Mouse (Mus musculus) C2C12 (cell line): ENCODE measurements at regions not wholly inside any gene's neighbourhood (a gene's known extent, or its start where the extent isn't known, plus 50 kb on each side); places are given as distances from the start of the nearest gene placed in this dataset.

Experiments
- H3K27me3 ChIP-seq: one replicate; pipeline ENCODE4 v1.6.1; 2011; ENCODE audit not compliant: control insufficient read depth, insufficient read depth, insufficient read length
- H3K36me3 ChIP-seq: one replicate; pipeline ENCODE4 v1.6.1; 2011; ENCODE audit not compliant: control insufficient read depth, insufficient read depth
- H3K4me3 ChIP-seq: one replicate; pipeline ENCODE4 v1.5.1; 2011; ENCODE audit warnings: mild to moderate bottlenecking, control low read depth; ENCODE audit not compliant: poor library complexity, insufficient read depth, severe bottlenecking
- H3K79me2 ChIP-seq: one replicate; pipeline ENCODE4 v1.6.1; 2011; ENCODE audit not compliant: control insufficient read depth, insufficient read depth
- H3K79me3 ChIP-seq: one replicate; pipeline ENCODE4 v1.6.1; 2011; ENCODE audit warnings: low read depth, control low read depth
- H3ac ChIP-seq: one replicate; pipeline ENCODE3; 2011; ENCODE audit warnings: low read depth; ENCODE audit not compliant: control insufficient read depth, insufficient read length
- CEBPB ChIP-seq: IDR thresholded peaks from one replicate; pipeline ENCODE4 v1.6.1; 2011; ENCODE audit warnings: low read depth, mild to moderate bottlenecking, control low read depth, moderate library complexity
- CTCF ChIP-seq: IDR thresholded peaks from one replicate; pipeline ENCODE4 v1.5.1; 2011; ENCODE audit not compliant: control insufficient read depth, insufficient read depth, insufficient read length
- FOSL1 ChIP-seq: IDR thresholded peaks from one replicate; pipeline ENCODE4 v1.8.0; 2011; ENCODE audit warnings: mild to moderate bottlenecking, low read length; ENCODE audit not compliant: poor library complexity, insufficient read depth, severe bottlenecking
- MAX ChIP-seq: IDR thresholded peaks from one replicate; pipeline ENCODE4 v1.6.1; 2011; ENCODE audit warnings: mild to moderate bottlenecking, control low read depth
- MYOD1 ChIP-seq: IDR thresholded peaks from one replicate; pipeline ENCODE4 v1.6.1; 2011; ENCODE audit warnings: low read depth; ENCODE audit not compliant: control insufficient read depth, insufficient read length
- MYOG ChIP-seq: IDR thresholded peaks from one replicate; pipeline ENCODE4 v1.6.1; 2011; ENCODE audit not compliant: control insufficient read depth, insufficient read length; ENCODE audit errors: extremely low read depth
- USF1 ChIP-seq: IDR thresholded peaks from one replicate; pipeline ENCODE4 v1.6.1; 2011; ENCODE audit warnings: low read depth, mild to moderate bottlenecking, control low read depth, moderate library complexity

DNA sequence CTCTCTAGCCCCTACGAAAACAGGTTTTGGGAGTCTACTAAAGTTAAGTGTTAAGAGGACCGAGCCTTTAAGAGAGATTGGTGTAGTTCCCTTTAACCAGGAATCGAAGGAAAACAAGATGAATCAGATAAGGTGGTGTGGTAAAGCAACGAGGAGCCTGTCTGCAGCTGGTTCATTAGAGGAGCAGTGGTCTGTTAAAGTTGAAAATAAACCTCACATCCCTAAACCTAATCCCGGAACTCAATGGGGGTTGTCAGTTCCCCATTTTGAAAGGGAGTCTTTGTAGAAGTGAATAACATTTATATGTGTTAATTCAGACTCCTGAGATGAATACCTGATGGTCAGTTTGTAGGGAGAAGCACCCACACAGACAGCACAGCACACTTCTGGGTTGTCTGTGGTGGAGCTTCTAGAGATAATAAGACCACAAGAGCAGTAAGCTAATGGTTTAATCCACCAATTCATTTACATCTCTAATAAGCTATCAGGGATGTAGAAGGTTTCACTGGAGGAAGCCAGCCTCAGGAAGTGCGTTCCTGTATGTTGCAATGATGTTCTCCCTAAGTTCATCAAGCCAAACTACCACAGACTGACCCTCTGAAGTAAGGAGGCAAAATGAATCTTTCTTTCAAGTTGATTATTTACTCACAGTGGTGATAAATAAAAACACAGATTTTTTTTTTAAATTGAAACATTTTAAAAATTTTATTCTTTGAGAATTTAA, 318.9 kb upstream of the Nrp1 start:
- Histone ChIP-seq H3K27me3 (no peaks in the 10 kb centered on the region), H3K4me3 (no peak overlapping the region), H3K79me3 (no peaks in the 10 kb centered on the region), H3K36me3 (no peaks in the 10 kb centered on the region), H3K79me2 (no peaks in the 10 kb centered on the region), H3ac (no peak overlapping the region)
- TF ChIP-seq CEBPB: no peak
- TF ChIP-seq MAX: no peak
- no peak for TF ChIP-seq USF1
- no peak for TF ChIP-seq FOSL1
- TF ChIP-seq MYOG: no peak

DNA sequence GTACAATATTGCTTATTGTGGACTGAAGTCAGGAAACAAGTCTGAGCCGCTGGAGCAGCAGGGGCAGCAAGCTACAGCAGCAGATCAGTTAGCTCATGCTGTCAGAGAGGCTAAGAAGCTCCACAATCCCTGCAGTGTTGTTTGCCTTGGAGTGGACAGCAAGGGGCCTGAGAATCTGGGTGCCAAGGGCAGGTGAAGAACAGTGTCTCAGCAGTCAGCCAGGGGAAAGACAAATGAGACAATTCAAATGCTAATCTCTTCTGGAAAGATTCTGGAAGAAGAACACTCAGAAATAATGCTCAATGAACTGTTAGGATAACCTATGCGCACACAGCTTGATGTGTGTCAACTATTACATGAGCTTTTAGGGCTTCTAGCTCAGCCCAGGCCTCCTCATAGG, 315.5 kb upstream of the Nrp1 start:
- TF ChIP-seq MYOD1: no peak
- TF ChIP-seq USF1: no peak
- no peak for TF ChIP-seq MAX
- TF ChIP-seq CTCF: no peak
- Histone ChIP-seq H3K36me3 (no peaks in the 10 kb centered on the region), H3K79me2 (no peaks in the 10 kb centered on the region)

DNA sequence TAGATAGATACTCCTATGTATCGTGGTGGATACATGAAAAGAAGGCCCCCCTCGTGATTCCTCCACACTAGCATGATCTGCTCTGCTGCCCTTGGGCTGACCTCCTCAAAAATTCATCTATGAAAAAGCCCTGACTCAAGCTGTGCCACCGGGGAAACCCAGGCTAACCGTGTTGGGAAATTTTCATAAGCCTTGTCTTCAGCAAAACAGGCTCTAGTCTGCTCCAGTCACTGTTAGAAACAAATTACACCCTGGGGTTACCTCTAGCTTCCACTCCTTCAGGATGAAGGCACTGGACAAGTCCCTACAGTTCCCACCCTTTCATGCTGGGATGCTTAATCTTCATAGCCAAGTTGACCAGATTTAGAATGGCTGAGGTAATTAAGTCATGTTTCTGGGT, 315.0 kb upstream of the Nrp1 start:
- H3K36me3 ChIP-seq: no peaks in the 10 kb centered on the region
- no peak overlapping the region for H3K4me3 ChIP-seq
- no peaks in the 10 kb centered on the region for H3K79me2 ChIP-seq
- no peaks in the 10 kb centered on the region for H3K27me3 ChIP-seq
- TF ChIP-seq FOSL1: no peak
- TF ChIP-seq MYOG: no peak
- TF ChIP-seq CTCF: no peak
- TF ChIP-seq MAX: no peak
- TF ChIP-seq USF1: no peak
- no peak for TF ChIP-seq MYOD1
- TF ChIP-seq CEBPB: no peak
- H3K79me3 ChIP-seq: no peaks in the 10 kb centered on the region
- H3ac ChIP-seq: no peak overlapping the region

More for the DNA sequence above, 315.5 kb upstream of the Nrp1 start:
- Histone ChIP-seq H3K79me3 (no peaks in the 10 kb centered on the region), H3K4me3 (no peak overlapping the region), H3K27me3 (no peaks in the 10 kb centered on the region), H3ac (no peak overlapping the region)

DNA sequence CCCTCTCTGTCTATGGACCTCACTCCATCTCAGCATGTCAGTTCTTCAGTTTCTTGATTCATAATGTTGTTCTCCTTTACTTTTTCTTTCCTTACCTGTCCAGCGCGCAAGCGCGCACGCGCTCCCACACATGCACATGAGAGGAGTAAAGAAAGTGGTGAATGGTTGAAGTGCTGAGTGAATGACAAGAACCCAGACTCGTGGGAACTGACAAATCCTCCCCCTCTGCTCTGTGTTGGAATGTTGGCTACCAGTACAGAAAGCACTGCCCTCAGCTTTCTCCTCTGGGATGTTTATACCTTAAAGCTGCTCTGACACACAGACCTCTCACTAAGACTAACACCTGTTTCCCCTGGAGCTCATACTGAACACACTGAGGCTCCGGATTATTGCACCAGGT, 302.2 kb upstream of the Nrp1 start:
- no peaks in the 10 kb centered on the region for H3K79me3 ChIP-seq
- no peak overlapping the region for H3K4me3 ChIP-seq
- H3K27me3 ChIP-seq: no peaks in the 10 kb centered on the region
- no peak overlapping the region for H3ac ChIP-seq
- no peaks in the 10 kb centered on the region for H3K79me2 ChIP-seq
- no peak for TF ChIP-seq CEBPB
- TF ChIP-seq MYOG: no peak
- TF ChIP-seq MYOD1: no peak
- TF ChIP-seq MAX: no peak
- no peak for TF ChIP-seq USF1
- TF ChIP-seq CTCF: no peak
- no peak for TF ChIP-seq FOSL1
- no peaks in the 10 kb centered on the region for H3K36me3 ChIP-seq

DNA sequence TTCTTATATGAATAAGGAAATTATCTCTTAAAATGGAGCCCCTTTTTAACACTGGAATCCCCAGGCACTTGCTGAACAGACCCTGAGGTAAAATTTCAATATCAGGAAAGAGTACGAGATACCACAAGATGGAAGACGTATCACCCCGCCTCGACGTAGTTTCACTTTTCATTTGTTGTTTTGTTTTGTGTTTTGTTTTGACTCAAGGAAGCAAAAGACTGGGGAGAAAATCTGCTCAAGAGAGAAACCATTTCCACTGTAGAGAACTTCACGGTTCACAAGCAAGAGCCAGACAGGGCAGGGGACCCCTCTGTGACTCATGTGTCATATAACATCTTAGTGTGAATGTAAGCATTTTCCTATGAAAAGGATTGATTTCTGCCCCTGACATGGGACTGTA, 300.6 kb upstream of the Nrp1 start:
- no peaks in the 10 kb centered on the region for H3K27me3 ChIP-seq
- no peaks in the 10 kb centered on the region for H3K79me3 ChIP-seq
- H3K4me3 ChIP-seq: no peak overlapping the region
- no peak for TF ChIP-seq FOSL1
- no peak for TF ChIP-seq MAX
- no peak for TF ChIP-seq MYOG
- TF ChIP-seq CTCF: no peak
- no peak for TF ChIP-seq MYOD1
- TF ChIP-seq USF1: no peak
- no peak for TF ChIP-seq CEBPB
- H3K36me3 ChIP-seq: no peaks in the 10 kb centered on the region
- no peak overlapping the region for H3ac ChIP-seq
- no peaks in the 10 kb centered on the region for H3K79me2 ChIP-seq

DNA sequence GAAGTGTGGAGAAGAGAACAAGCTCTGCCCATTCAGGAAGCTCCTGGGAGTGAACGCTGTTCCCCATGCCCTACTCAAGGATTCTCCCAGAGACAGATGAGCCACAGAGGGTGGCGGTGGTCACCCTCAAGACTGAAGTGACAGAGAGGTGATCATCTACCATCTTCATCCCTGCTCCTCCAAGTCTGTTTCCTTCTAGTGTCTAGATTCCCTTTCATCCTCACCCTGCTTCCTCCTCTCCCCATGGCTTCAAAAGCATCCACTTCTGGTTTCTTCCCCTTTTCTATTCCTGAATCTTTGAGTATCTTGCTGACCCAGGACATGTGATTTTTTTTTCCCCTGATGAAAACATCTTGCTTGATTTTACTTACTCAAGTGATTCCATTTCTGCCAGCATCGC, 298.6 kb upstream of the Nrp1 start:
- Histone ChIP-seq H3K79me3 (no peaks in the 10 kb centered on the region), H3K27me3 (no peaks in the 10 kb centered on the region), H3K4me3 (no peak overlapping the region), H3ac (no peak overlapping the region), H3K79me2 (no peaks in the 10 kb centered on the region), H3K36me3 (no peaks in the 10 kb centered on the region)
- TF ChIP-seq MYOD1 (no peak), MYOG (no peak), FOSL1 (no peak), CEBPB (no peak), USF1 (no peak), CTCF (no peak), MAX (no peak)
